Mouse (Mus musculus) adrenal gland, adult 18-20 months (tissue): ENCODE measurements around the gene Sart3. TPM values are rescaled to one million over a fixed set of nuclear protein-coding genes. Genes with fewer than 3 reads are reported as not detected.

ENCODE experiments used
- total RNA-seq, 2 experiments: library from RNA; stranded (reverse); gene quantifications; 1 replicate in 1 of 2; 2 replicates in 1 of 2; pipeline ENCODE4 v1.2.3; 2021

Gene Sart3
- total RNA-seq, 2 experiments from 2014 or later, result 28.4 to 33.7 TPM

Other genes starting within 250 kb of the Sart3 start
- 10 to 100 TPM; 18.1 to 39.3 TPM for gene Cmklr1, start 122.1 kb downstream of the Sart3 start, total RNA-seq
- not detected for gene 1700069L16Rik, start 47.7 kb downstream of the Sart3 start, total RNA-seq
- gene Ficd, start 36.7 kb downstream of the Sart3 start, total RNA-seq, result 10 to 100 TPM; 10.3 to 10.8 TPM
- 1,000 to 10,000 TPM in 1 of 2 experiments, 100 to 1,000 TPM in 1; 455 to 1,089 TPM for gene Iscu, start 238 bp upstream of the Sart3 start, total RNA-seq
- gene Tmem119, start 28.0 kb upstream of the Sart3 start, total RNA-seq, result 10 to 100 TPM in 1 of 2 experiments, 1 to 10 TPM in 1; 6.8 to 12.3 TPM
- 10 to 100 TPM in 1 of 2 experiments, 1 to 10 TPM in 1; 4.5 to 10.0 TPM for gene Selplg, start 60.1 kb upstream of the Sart3 start, total RNA-seq
- gene Coro1c, start 136.2 kb upstream of the Sart3 start, total RNA-seq, result 10 to 100 TPM; 43.9 to 56.3 TPM
- 10 to 100 TPM; 15.0 to 15.5 TPM for gene Ssh1, start 221.4 kb upstream of the Sart3 start, total RNA-seq
- gene Dao, start 231.2 kb upstream of the Sart3 start, total RNA-seq, result under 1 TPM in 1 of 2 experiments, not detected in 1; 0.20 TPM